Mouse (Mus musculus) stomach, embryonic 15.5 days (tissue): ENCODE measurements around the gene Slc51b. TPM values are rescaled to one million over a fixed set of nuclear protein-coding genes. Genes with fewer than 3 reads are reported as not detected.

Source experiments
- ATAC-seq: fragments of 200-750 bp; cut with Nextera tagmentation; 2 replicates; pipeline ENCODE4 v1.8.0; 2017; ENCODE audit warnings: low read depth, moderate number of reproducible peaks, moderate TSS enrichment; ENCODE audit not compliant: insufficient read depth, low FRiP score
- H3K27ac ChIP-seq: fragments of 300-500 bp; sonication (generic); 2 replicates; pipeline ENCODE4 v1.5.1; 2015; ENCODE audit warnings: mild to moderate bottlenecking, inconsistent platforms
- H3K27me3 ChIP-seq: fragments of 300-500 bp; sonication (generic); replicated peaks from 2 replicates; pipeline ENCODE4 v1.6.1; 2015; ENCODE audit warnings: inconsistent platforms
- H3K36me3 ChIP-seq: fragments of 300-500 bp; sonication (generic); 2 replicates; pipeline ENCODE4 v1.6.1; 2015; ENCODE audit warnings: inconsistent platforms
- H3K4me1 ChIP-seq: fragments of 300-500 bp; sonication (generic); 2 replicates; pipeline ENCODE4 v1.6.1; 2015; ENCODE audit warnings: inconsistent platforms
- H3K4me2 ChIP-seq: fragments of 300-500 bp; sonication (generic); 2 replicates; pipeline ENCODE4 v1.6.1; 2015; ENCODE audit warnings: mild to moderate bottlenecking, inconsistent platforms
- H3K4me3 ChIP-seq: fragments of 300-500 bp; sonication (generic); replicated peaks from 2 replicates; pipeline ENCODE4 v1.5.1; 2015; ENCODE audit warnings: inconsistent platforms
- H3K9ac ChIP-seq: fragments of 300-500 bp; sonication (generic); 2 replicates; pipeline ENCODE4 v1.6.1; 2015; ENCODE audit warnings: inconsistent platforms
- H3K9me3 ChIP-seq: fragments of 300-500 bp; sonication (generic); 2 replicates; pipeline ENCODE4 v1.6.1; 2016; ENCODE audit warnings: inconsistent platforms
- WGBS: fragments of 180-500 bp; shearing (Covaris S2); methylation state at CpG from one replicate; pipeline ENCODE4 v1.1.7; 2015; 5-methylcytosine and 5-hydroxymethylcytosine counted together
- polyA plus RNA-seq: library from polyadenylated mRNA; unstranded; fragments of >200 nt; fragmentation: Nextera tagmentation; extraction: Ambion mirVana; gene quantifications from 2 replicates; pipeline ENCODE4 v1.2.1, GENCODE M21; 2015

Gene Slc51b
- polyA plus RNA-seq, 1 experiment from 2014 or later: 1.6 TPM

DNA sequence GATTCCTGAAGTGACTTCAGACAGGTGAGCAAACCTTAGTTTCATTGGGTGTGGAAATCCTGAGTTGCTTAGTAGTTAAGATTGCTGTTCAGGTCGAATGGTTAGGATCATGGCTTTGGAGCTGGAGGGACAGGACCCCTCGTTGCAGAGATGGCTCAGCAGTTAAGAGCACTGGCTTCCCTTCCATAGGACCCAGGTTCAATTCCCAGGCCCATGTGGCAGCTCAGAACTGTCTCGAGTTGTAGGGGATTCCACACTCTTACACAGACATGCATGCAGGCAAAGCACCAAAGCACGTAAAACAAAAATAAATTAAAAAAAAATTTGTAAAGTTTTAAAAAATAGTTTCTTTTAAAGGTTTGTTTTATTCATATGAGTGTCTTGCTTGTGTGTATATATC, 12.5 kb upstream of the Slc51b start:
- no peak for ATAC-seq

DNA sequence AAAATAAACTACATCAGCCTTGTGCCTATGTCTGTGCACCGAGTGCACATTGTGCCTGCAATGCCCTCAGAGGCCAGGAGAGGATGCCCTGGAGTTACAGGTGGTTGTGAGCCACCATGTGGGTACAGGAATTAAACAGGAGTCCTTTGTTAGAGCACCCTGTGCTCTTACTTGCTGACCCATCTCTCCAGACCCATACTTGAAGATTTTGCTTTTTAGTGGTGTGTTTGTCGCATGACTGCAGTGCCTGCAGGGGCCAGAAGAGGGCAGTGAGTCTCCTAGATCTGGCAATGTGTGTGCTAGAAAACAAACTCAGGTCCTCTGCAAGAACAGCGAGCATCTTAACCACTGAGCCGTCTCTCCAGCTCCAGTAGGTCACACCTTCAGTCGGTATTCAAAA, 11.4 kb upstream of the Slc51b start:
- H3K36me3 ChIP-seq: no peaks in the 10 kb centered on the region
- H3K9me3 ChIP-seq: no peaks in the 10 kb centered on the region
- H3K4me3 ChIP-seq: no peak overlapping the region
- H3K4me1 ChIP-seq: 0 out of 2 replicates have a peak, but pooled peaks cover 4% of the 10 kb centered on the region
- no peak overlapping the region for H3K4me2 ChIP-seq
- no peak overlapping the region for H3K27ac ChIP-seq
- 62% methylated on average over 5 of the region's 5 CpGs for WGBS
- H3K27me3 ChIP-seq: no peaks in the 10 kb centered on the region
- H3K9ac ChIP-seq: no peak overlapping the region
- ATAC-seq: no peak

More for the DNA sequence above, 12.5 kb upstream of the Slc51b start:
- H3K4me2 ChIP-seq: no peak overlapping the region
- 0 out of 2 replicates have a peak, but pooled peaks cover 4% of the 10 kb centered on the region for H3K4me1 ChIP-seq
- no peak overlapping the region for H3K4me3 ChIP-seq
- no peak overlapping the region for H3K9ac ChIP-seq
- no peak overlapping the region for H3K27ac ChIP-seq
- 64% methylated on average over 4 of the region's 4 CpGs for WGBS
- no peaks in the 10 kb centered on the region for H3K9me3 ChIP-seq
- 0 out of 2 replicates have a peak, but pooled peaks cover 3% of the 10 kb centered on the region for H3K36me3 ChIP-seq
- no peaks in the 10 kb centered on the region for H3K27me3 ChIP-seq

DNA sequence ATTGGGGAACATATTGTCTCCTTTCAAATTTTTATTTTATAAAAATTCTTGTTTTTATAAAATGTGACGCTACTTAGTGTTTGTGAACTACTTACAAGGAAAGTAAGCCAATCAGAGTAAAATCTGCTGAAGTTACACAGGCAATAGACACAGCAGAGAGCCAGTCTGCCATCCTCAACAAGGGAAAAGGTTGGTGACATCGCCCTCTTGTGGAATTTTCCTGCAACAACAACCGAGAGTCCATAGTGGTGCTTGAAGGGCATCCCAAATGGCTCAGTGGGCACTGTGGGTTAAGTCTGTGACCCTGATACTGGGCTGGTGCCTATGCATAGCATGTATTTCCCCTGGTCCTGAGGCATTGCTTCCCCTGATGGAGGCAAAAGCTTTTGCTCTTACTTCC, 9.5 kb upstream of the Slc51b start:
- ATAC-seq: no peak; the same call in 1 of the 2 replicates
- Histone ChIP-seq H3K27me3 (no peaks in the 10 kb centered on the region), H3K27ac (no peak overlapping the region), H3K4me1 (0 out of 2 replicates have a peak, but pooled peaks cover 4% of the 10 kb centered on the region), H3K9me3 (no peaks in the 10 kb centered on the region), H3K4me2 (no peak overlapping the region), H3K4me3 (no peak overlapping the region), H3K9ac (no peak overlapping the region), H3K36me3 (no peaks in the 10 kb centered on the region)
- WGBS: 3% methylated on average over 3 of the region's 3 CpGs

DNA sequence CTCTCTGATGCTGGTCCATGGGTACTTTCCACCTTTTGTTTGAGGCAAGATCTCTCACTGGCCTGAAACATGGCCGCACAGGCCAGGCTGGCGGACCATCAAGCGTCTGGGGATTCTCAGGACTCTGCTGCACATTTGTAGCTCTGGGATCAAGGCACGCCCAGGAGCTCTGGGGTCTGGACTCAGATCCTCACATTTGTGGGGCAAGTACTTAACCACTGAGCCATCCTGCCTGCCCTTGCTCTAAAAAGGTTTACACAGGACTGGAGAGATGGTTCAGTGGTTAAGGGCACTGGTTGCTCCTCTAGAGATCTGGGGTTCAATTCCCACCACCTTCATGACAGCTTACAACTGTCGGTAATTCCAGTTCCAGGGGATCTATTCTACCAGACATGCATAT, 8.2 kb upstream of the Slc51b start:
- H3K9me3 ChIP-seq: no peaks in the 10 kb centered on the region
- H3K36me3 ChIP-seq: no peaks in the 10 kb centered on the region
- 83% methylated on average over 5 of the region's 5 CpGs for WGBS
- no peak overlapping the region for H3K4me2 ChIP-seq
- H3K9ac ChIP-seq: no peak overlapping the region
- no peaks in the 10 kb centered on the region for H3K27me3 ChIP-seq
- no peak for ATAC-seq
- no peaks in the 10 kb centered on the region for H3K4me1 ChIP-seq
- H3K27ac ChIP-seq: no peak overlapping the region
- H3K4me3 ChIP-seq: no peak overlapping the region

DNA sequence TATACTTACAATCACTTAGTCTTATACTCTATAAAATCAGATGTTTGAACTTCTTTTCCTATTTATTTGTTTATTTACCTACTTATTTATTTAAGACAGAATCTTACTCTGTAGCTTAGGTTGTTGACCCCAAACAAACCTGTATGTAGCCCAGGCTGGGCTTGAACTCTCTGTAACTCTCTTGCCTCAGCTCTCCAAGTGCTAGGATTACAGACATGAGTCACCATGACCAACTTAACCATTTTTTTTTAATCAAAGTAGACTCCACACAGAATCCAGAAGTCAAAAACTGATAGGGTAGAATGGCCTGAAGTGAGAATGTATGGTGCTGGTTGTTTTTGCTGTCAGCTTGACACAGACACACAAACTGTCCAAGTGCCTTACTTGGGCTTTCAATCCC, 7.6 kb upstream of the Slc51b start:
- H3K36me3 ChIP-seq: no peaks in the 10 kb centered on the region
- no peaks in the 10 kb centered on the region for H3K4me1 ChIP-seq
- H3K4me2 ChIP-seq: no peak overlapping the region
- H3K27me3 ChIP-seq: no peaks in the 10 kb centered on the region
- H3K9me3 ChIP-seq: no peaks in the 10 kb centered on the region
- no peak overlapping the region for H3K9ac ChIP-seq
- H3K27ac ChIP-seq: no peak overlapping the region
- ATAC-seq: no peak
- no peak overlapping the region for H3K4me3 ChIP-seq

DNA sequence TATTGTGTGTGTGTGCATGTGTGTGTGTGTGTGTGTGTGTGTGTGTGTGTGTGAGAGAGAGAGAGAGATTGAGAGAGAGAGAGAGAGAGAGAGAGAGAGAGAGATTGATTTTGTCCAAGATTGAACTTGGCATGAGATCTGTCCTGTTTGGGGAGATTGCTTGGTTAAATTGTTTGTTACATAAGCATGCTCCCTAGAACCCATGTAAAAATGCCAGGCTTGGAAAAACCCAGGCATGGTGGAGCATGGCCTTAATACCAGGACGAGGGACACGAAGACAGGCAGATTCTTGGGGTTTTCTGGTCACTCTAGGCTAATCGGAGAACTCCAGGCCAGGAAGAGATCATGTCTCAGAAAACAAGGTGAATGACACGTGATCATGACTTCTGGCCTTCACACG, 5.2 kb upstream of the Slc51b start:
- H3K4me3 ChIP-seq: no peak overlapping the region
- WGBS: 81% methylated on average over 5 of the region's 5 CpGs
- no peak overlapping the region for H3K9ac ChIP-seq
- H3K9me3 ChIP-seq: no peaks in the 10 kb centered on the region
- no peak for ATAC-seq
- H3K27me3 ChIP-seq: no peaks in the 10 kb centered on the region
- no peaks in the 10 kb centered on the region for H3K36me3 ChIP-seq
- H3K27ac ChIP-seq: no peak overlapping the region
- no peaks in the 10 kb centered on the region for H3K4me1 ChIP-seq
- H3K4me2 ChIP-seq: no peak overlapping the region

DNA sequence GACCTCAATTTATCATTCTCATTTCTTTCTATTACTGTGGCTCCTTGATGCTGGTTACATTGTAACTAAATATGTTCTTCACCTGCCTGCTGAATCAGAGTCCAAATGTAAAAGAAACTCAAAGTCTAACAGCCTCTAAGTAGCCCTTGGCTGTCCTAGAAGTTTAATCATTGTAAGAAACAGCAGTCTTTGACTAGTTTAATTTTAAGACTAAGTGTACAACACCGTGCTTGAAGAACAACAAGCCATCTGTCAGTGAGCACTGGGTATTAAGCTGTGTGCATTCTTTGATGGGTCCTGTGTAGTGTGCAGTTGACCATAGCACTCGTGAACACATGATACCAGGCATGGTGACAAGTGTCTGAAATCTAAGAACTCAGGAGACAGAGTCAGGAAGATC, 4.8 kb upstream of the Slc51b start:
- H3K4me3 ChIP-seq: no peak overlapping the region
- no peak for ATAC-seq
- no peak overlapping the region for H3K4me2 ChIP-seq
- no peaks in the 10 kb centered on the region for H3K4me1 ChIP-seq
- no peaks in the 10 kb centered on the region for H3K9me3 ChIP-seq
- WGBS: 65% methylated on average over 2 of the region's 2 CpGs
- no peaks in the 10 kb centered on the region for H3K36me3 ChIP-seq
- H3K9ac ChIP-seq: no peak overlapping the region
- H3K27ac ChIP-seq: no peak overlapping the region
- no peaks in the 10 kb centered on the region for H3K27me3 ChIP-seq

DNA sequence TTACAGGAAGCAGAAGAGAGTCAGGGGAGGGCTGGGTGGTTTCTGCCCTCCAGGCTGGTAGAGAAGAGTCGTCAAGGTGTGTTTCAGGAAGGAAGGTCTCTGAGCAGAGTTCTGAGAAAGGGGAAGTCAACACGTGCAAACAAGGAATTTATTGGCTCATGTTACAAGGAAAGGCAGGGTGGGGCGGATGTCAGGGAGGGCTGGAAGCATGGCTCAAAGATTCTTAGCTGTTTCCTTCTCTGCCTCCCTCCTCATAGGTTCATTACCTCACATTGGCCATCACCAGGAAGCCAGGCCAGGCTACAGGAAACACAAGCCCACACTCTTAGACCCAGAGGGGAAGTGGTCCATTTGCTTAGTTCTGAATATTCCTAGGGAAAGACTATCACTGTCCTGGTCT, 1.6 kb upstream of the Slc51b start:
- no peaks in the 10 kb centered on the region for H3K27me3 ChIP-seq
- ATAC-seq: no peak
- no peak overlapping the region for H3K9ac ChIP-seq
- WGBS: 25% methylated on average over 3 of the region's 3 CpGs
- no peaks in the 10 kb centered on the region for H3K9me3 ChIP-seq
- no peaks in the 10 kb centered on the region for H3K36me3 ChIP-seq
- H3K4me1 ChIP-seq: no peaks in the 10 kb centered on the region
- H3K4me2 ChIP-seq: no peak overlapping the region
- no peak overlapping the region for H3K27ac ChIP-seq
- H3K4me3 ChIP-seq: no peak overlapping the region

DNA sequence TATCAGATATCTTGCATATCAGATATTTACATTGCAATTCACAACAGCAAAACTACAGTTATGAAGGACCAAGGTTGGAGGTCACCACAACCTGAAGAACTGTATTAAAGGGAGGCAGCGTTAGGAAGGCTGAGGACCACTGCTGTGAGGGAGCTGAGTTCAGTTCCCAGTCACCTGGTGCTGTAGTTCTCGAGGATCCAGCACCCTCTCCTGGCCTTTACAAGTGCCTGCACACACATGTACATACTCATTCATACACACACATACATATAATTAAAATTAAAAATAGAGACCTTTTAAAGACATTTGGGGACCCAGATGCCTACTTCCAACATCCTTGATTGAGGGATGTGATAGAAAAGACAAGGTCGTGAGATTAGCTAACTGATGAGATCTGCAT, 3.1 kb downstream of the Slc51b start:
- no peak for ATAC-seq
- Histone ChIP-seq H3K4me1 (no peaks in the 10 kb centered on the region), H3K4me2 (no peak overlapping the region), H3K27me3 (no peaks in the 10 kb centered on the region), H3K27ac (no peak overlapping the region), H3K9me3 (no peaks in the 10 kb centered on the region), H3K4me3 (no peak overlapping the region), H3K9ac (no peak overlapping the region), H3K36me3 (no peaks in the 10 kb centered on the region)
- 68% methylated on average over 3 of the region's 3 CpGs for WGBS

DNA sequence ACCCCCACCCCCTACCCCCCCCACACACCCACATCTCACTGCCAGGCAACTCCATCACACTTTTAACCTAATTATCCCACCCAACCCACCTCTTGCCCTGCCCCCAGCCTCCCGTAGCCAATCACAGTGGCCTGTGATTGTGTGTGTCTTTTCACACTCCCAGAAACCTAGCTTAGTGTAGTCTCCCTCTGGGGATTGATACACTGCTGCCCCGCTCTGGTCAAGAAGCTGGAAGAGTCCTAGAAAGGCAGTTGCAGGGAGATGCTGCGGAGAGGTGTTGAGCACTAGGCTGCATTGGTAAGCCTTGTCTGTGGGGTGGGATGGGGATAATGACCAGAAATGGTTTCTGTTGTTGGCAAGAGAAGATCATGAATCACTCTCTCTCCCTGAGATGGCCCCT, 5.0 kb downstream of the Slc51b start:
- no peak overlapping the region for H3K9ac ChIP-seq
- H3K4me1 ChIP-seq: no peaks in the 10 kb centered on the region
- no peaks in the 10 kb centered on the region for H3K9me3 ChIP-seq
- H3K27ac ChIP-seq: no peak overlapping the region
- no peak overlapping the region for H3K4me3 ChIP-seq
- WGBS: 33% methylated on average over 3 of the region's 3 CpGs
- no peaks in the 10 kb centered on the region for H3K36me3 ChIP-seq
- ATAC-seq: no peak
- no peak overlapping the region for H3K4me2 ChIP-seq
- no peaks in the 10 kb centered on the region for H3K27me3 ChIP-seq

DNA sequence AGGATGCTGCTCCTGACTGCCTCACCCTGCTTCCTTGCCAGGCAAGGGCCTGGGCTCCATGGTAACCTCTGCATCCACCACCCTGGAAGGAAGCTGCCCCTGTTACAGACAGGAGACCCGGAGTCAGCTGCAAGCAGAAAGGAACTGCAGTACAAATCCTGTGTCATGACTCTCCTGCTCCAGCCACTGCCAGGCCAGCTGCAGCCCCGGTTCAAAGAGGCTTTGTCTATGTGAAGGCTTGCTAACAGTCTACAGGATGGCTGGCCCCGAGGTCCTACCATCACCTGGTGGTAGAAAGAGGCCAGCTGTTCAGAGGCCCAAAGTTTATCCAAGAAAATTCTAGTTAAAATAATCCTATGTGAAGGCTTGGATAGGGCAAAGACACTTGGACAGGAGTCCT, 11.4 kb downstream of the Slc51b start:
- H3K36me3 ChIP-seq: no peaks in the 10 kb centered on the region
- no peak for ATAC-seq
- H3K4me3 ChIP-seq: no peak overlapping the region
- 55% methylated on average over 3 of the region's 3 CpGs for WGBS
- no peaks in the 10 kb centered on the region for H3K4me1 ChIP-seq
- no peak overlapping the region for H3K4me2 ChIP-seq
- no peak overlapping the region for H3K9ac ChIP-seq
- H3K27me3 ChIP-seq: no peaks in the 10 kb centered on the region
- no peak overlapping the region for H3K27ac ChIP-seq
- no peaks in the 10 kb centered on the region for H3K9me3 ChIP-seq

DNA sequence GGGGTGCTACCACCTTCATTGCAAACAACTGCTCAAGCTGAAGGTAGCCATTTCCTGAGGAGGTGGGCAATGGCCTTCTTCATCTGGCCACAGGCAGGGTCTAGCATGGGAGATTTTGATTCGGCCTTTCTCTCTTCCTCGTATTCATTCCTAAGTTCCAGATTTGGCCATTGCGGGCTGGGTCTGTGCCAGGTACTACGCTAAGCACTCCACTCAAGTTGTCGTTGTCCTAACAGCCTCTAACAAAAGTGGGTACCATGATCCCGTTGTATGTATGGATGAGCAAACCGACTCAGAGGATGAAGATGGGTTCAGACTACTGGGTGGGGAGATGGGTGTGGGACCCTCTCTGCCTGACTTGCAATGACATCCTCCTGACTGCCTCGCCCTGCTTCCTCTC, 12.4 kb downstream of the Slc51b start:
- no peak for ATAC-seq
- Histone ChIP-seq H3K4me1 (no peaks in the 10 kb centered on the region), H3K4me2 (no peak overlapping the region), H3K9me3 (no peaks in the 10 kb centered on the region), H3K4me3 (no peak overlapping the region), H3K36me3 (no peaks in the 10 kb centered on the region), H3K27ac (no peak overlapping the region), H3K27me3 (no peaks in the 10 kb centered on the region), H3K9ac (no peak overlapping the region)
- WGBS: 87% methylated on average over 8 of the region's 8 CpGs

DNA sequence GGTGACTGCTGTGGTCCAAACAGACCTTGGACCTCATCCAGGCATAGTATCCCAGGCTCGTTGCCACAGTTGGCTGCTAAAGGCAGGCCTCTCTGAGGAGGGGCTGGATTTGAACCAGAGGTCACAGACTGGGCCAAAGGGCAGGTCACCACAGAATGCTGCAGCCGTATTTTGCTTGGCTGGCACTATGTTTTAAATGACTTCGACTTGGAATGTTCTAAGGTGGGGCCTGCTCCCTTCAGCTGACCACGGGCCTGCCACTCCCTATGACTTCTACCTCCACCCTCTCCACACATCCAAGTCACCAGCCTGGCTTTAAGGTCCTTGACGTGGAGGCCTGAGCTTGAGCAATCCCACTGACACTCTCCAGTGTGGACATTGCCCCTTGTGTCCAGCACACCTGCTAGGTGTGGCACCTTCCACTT, 13.9 kb downstream of the Slc51b start:
- Histone ChIP-seq H3K36me3 (no peaks in the 10 kb centered on the region), H3K27me3 (no peaks in the 10 kb centered on the region), H3K27ac (no peak overlapping the region), H3K9me3 (no peaks in the 10 kb centered on the region), H3K9ac (no peak overlapping the region), H3K4me2 (no peak overlapping the region), H3K4me1 (0 out of 2 replicates have a peak, but pooled peaks cover 5% of the 10 kb centered on the region), H3K4me3 (no peak overlapping the region)
- no peak for ATAC-seq
- 55% methylated on average over 5 of the region's 5 CpGs for WGBS
